Mouse (Mus musculus) stomach, embryonic 16.5 days (tissue): ENCODE results near the gene Crp. TPM values are rescaled to one million over a fixed set of nuclear protein-coding genes. Genes with fewer than 3 reads are reported as not detected.

Source experiments
- ATAC-seq: fragments of 200-750 bp; cut with Nextera tagmentation; 2 replicates; pipeline ENCODE4 v1.8.0; 2017; ENCODE audit warnings: moderate number of reproducible peaks, moderate TSS enrichment; ENCODE audit not compliant: insufficient read depth, low FRiP score
- H3K27ac ChIP-seq: fragments of 300-500 bp; sonication (generic); 2 replicates; pipeline ENCODE4 v1.5.1; 2014; ENCODE audit warnings: low read length
- H3K27me3 ChIP-seq: fragments of 300-500 bp; sonication (generic); 2 replicates; pipeline ENCODE4 v1.6.1; 2014; ENCODE audit warnings: low read length, control low read depth, mixed read lengths; ENCODE audit not compliant: control insufficient read depth, insufficient read depth
- H3K36me3 ChIP-seq: fragments of 300-500 bp; sonication (generic); 2 replicates; pipeline ENCODE4 v1.6.1; 2014; ENCODE audit warnings: low read length; ENCODE audit not compliant: control insufficient read depth, insufficient read depth
- H3K4me1 ChIP-seq: fragments of 300-500 bp; sonication (generic); 2 replicates; pipeline ENCODE4 v1.6.1; 2014; ENCODE audit warnings: low read length, control low read depth, mixed read lengths; ENCODE audit not compliant: control insufficient read depth, insufficient read depth
- H3K4me2 ChIP-seq: fragments of 300-500 bp; sonication (generic); 2 replicates; pipeline ENCODE4 v1.6.1; 2014; ENCODE audit warnings: low read depth, low read length, mixed read lengths
- H3K4me3 ChIP-seq: fragments of 300-500 bp; sonication (generic); replicated peaks from 2 replicates; pipeline ENCODE4 v1.5.1; 2014; ENCODE audit warnings: mild to moderate bottlenecking, low read length
- H3K9ac ChIP-seq: fragments of 300-500 bp; sonication (generic); 2 replicates; pipeline ENCODE4 v1.6.1; 2014; ENCODE audit warnings: low read length
- H3K9me3 ChIP-seq: fragments of 300-500 bp; sonication (generic); replicated peaks from 2 replicates; pipeline ENCODE4 v1.6.1; 2016; ENCODE audit warnings: low read length, control low read depth; ENCODE audit not compliant: control insufficient read depth
- WGBS: fragments of 180-500 bp; shearing (Covaris S2); extraction: QIAGEN DNeasy Blood & Tissue Kit; methylation state at CpG from one replicate; pipeline ENCODE4 v1.1.7; 2014; 5-methylcytosine and 5-hydroxymethylcytosine counted together
- polyA plus RNA-seq: library from polyadenylated mRNA; unstranded; fragments of >200 nt; fragmentation: Nextera tagmentation; extraction: Ambion mirVana; gene quantifications from 2 replicates; pipeline ENCODE4 v1.2.1, GENCODE M21; 2015

Gene Crp
- polyA plus RNA-seq, 1 experiment from 2014 or later, result 4.0 TPM

GRCm38 (mm10) chr1:172667597-172667996 is 30.3 kb upstream of the Crp start:
- Histone ChIP-seq H3K27me3 (no peaks in the 10 kb centered on the region), H3K9me3 (no peaks in the 10 kb centered on the region), H3K27ac (no peak overlapping the region), H3K4me3 (no peak overlapping the region), H3K4me1 (no peaks in the 10 kb centered on the region), H3K36me3 (no peaks in the 10 kb centered on the region), H3K9ac (no peak overlapping the region), H3K4me2 (no peak overlapping the region)
- 68% methylated on average over 6 of the region's 6 CpGs for WGBS
- ATAC-seq, result no peak

- H3K4me1 ChIP-seq, result no peaks in the 10 kb centered on the region
- no peak overlapping the region for H3K4me2 ChIP-seq
- H3K36me3 ChIP-seq, result no peaks in the 10 kb centered on the region
- no peak overlapping the region for H3K9ac ChIP-seq
- H3K9me3 ChIP-seq, result no peaks in the 10 kb centered on the region
- no peak overlapping the region for H3K4me3 ChIP-seq
- no peaks in the 10 kb centered on the region for H3K27me3 ChIP-seq
- 73% methylated on average over 1 of the region's 1 CpGs for WGBS
- H3K27ac ChIP-seq, result no peak overlapping the region
- ATAC-seq, result no peak
Observed at GRCm38 (mm10) chr1:172670716-172671115, 27.1 kb upstream of the Crp start.

- ATAC-seq, result no peak
- H3K9ac ChIP-seq, result no peak overlapping the region
- no peaks in the 10 kb centered on the region for H3K36me3 ChIP-seq
- H3K27ac ChIP-seq, result no peak overlapping the region
- no peaks in the 10 kb centered on the region for H3K9me3 ChIP-seq
- no peaks in the 10 kb centered on the region for H3K4me1 ChIP-seq
- WGBS, result 85% methylated on average over 4 of the region's 4 CpGs
- H3K27me3 ChIP-seq, result no peaks in the 10 kb centered on the region
- H3K4me2 ChIP-seq, result no peak overlapping the region
- no peak overlapping the region for H3K4me3 ChIP-seq
Observed at GRCm38 (mm10) chr1:172680742-172681141, 17.1 kb upstream of the Crp start.

GRCm38 (mm10) chr1:172683551-172683950 is 14.3 kb upstream of the Crp start:
- Histone ChIP-seq H3K27ac (no peak overlapping the region), H3K4me1 (no peaks in the 10 kb centered on the region)
- 82% methylated on average over 5 of the region's 5 CpGs for WGBS

GRCm38 (mm10) chr1:172683957-172684356 is 13.9 kb upstream of the Crp start:
- no peaks in the 10 kb centered on the region for H3K27me3 ChIP-seq
- WGBS, result 54% methylated on average over 1 of the region's 1 CpGs

More at GRCm38 (mm10) chr1:172683551-172683950, 14.3 kb upstream of the Crp start:
- Histone ChIP-seq H3K27me3 (no peaks in the 10 kb centered on the region), H3K4me3 (no peak overlapping the region), H3K36me3 (no peaks in the 10 kb centered on the region), H3K4me2 (no peak overlapping the region), H3K9me3 (no peaks in the 10 kb centered on the region), H3K9ac (no peak overlapping the region)
- ATAC-seq, result no peak

GRCm38 (mm10) chr1:172685178-172685577 is 12.7 kb upstream of the Crp start:
- Histone ChIP-seq H3K4me3 (no peak overlapping the region), H3K9me3 (no peaks in the 10 kb centered on the region), H3K4me1 (no peaks in the 10 kb centered on the region), H3K9ac (no peak overlapping the region), H3K36me3 (no peaks in the 10 kb centered on the region), H3K27me3 (no peaks in the 10 kb centered on the region), H3K27ac (no peak overlapping the region), H3K4me2 (no peak overlapping the region)
- ATAC-seq, result no peak
- WGBS, result 59% methylated on average over 3 of the region's 3 CpGs

More at GRCm38 (mm10) chr1:172683957-172684356, 13.9 kb upstream of the Crp start:
- Histone ChIP-seq H3K9me3 (no peaks in the 10 kb centered on the region), H3K9ac (no peak overlapping the region), H3K4me1 (no peaks in the 10 kb centered on the region), H3K27ac (no peak overlapping the region), H3K4me3 (no peak overlapping the region), H3K4me2 (no peak overlapping the region), H3K36me3 (no peaks in the 10 kb centered on the region)
- no peak for ATAC-seq

- no peak for ATAC-seq
- H3K27ac ChIP-seq, result no peak overlapping the region
- H3K4me3 ChIP-seq, result no peak overlapping the region
- H3K4me2 ChIP-seq, result no peak overlapping the region
- H3K27me3 ChIP-seq, result no peaks in the 10 kb centered on the region
- no peaks in the 10 kb centered on the region for H3K36me3 ChIP-seq
- no peaks in the 10 kb centered on the region for H3K9me3 ChIP-seq
- H3K4me1 ChIP-seq, result no peaks in the 10 kb centered on the region
- no peak overlapping the region for H3K9ac ChIP-seq
Observed at GRCm38 (mm10) chr1:172697422-172697821, 433 bp upstream of the Crp start.

GRCm38 (mm10) chr1:172700814-172701213 is 3.0 kb downstream of the Crp start:
- Histone ChIP-seq H3K9me3 (no peaks in the 10 kb centered on the region), H3K27me3 (no peaks in the 10 kb centered on the region), H3K4me2 (no peak overlapping the region), H3K9ac (no peak overlapping the region), H3K36me3 (no peaks in the 10 kb centered on the region), H3K4me1 (no peaks in the 10 kb centered on the region), H3K27ac (no peak overlapping the region), H3K4me3 (no peak overlapping the region)
- WGBS, result 82% methylated on average over 3 of the region's 3 CpGs
- ATAC-seq, result no peak

- Histone ChIP-seq H3K27me3 (no peaks in the 10 kb centered on the region), H3K4me1 (no peaks in the 10 kb centered on the region), H3K4me2 (no peak overlapping the region), H3K4me3 (no peak overlapping the region), H3K27ac (no peak overlapping the region), H3K9me3 (no peaks in the 10 kb centered on the region), H3K36me3 (no peaks in the 10 kb centered on the region), H3K9ac (no peak overlapping the region)
- no peak for ATAC-seq
- WGBS, result 75% methylated on average over 2 of the region's 2 CpGs
Observed at GRCm38 (mm10) chr1:172701381-172701780, 3.5 kb downstream of the Crp start.

GRCm38 (mm10) chr1:172701901-172702300 is 4.0 kb downstream of the Crp start:
- H3K4me1 ChIP-seq, result no peaks in the 10 kb centered on the region
- H3K9me3 ChIP-seq, result no peaks in the 10 kb centered on the region
- WGBS, result 93% methylated on average over 3 of the region's 3 CpGs
- no peak for ATAC-seq
- no peak overlapping the region for H3K9ac ChIP-seq
- H3K4me3 ChIP-seq, result no peak overlapping the region
- no peak overlapping the region for H3K4me2 ChIP-seq
- no peaks in the 10 kb centered on the region for H3K36me3 ChIP-seq
- no peak overlapping the region for H3K27ac ChIP-seq
- H3K27me3 ChIP-seq, result no peaks in the 10 kb centered on the region
